In genomic region chr4:138133360-138133759, GRCm38 (mm10) we compare ENCODE assay signal across 20 mouse cellular contexts.
DNase-seq lines count a peak whose midpoint lies in the region; ATAC-seq and TF ChIP-seq lines count a peak whose summit lies in the region.
"Had no signal": no experiment of that assay in that cellular context is flagged by ENCODE, and none has a peak within 500 bp of the region (broad histone marks: within the 10 kb centered on the region; RNA-seq: fewer than 3 reads in every experiment).

No protein-coding gene starts in this region.

- H3K27ac ChIP-seq in lung, postnatal 0 days (ENCODE audit: low read length) = no peak overlapping the region
- H3K27ac ChIP-seq: embryonic facial prominence, embryonic 10.5 days; forebrain, embryonic 15.5 days; heart, adult 2 months; heart, embryonic 15.5 days; hindbrain, embryonic 15.5 days had no signal

- H3K36me3 ChIP-seq in lung, postnatal 0 days (ENCODE audit: insufficient read depth, low read length) = peaks cover 8% of the 10 kb centered on the region; the same call in 1 of the 2 replicates
- H3K36me3 ChIP-seq: hindbrain, embryonic 15.5 days had no signal

- H3K4me1 ChIP-seq in lung, postnatal 0 days (ENCODE audit: insufficient read depth, low read depth, low read length) = no peaks in the 10 kb centered on the region
- H3K4me1 ChIP-seq: embryonic facial prominence, embryonic 10.5 days had no signal

- H3K4me3 ChIP-seq in lung, postnatal 0 days (ENCODE audit: low read depth, low read length) = no peak overlapping the region
- H3K4me3 ChIP-seq: embryonic facial prominence, embryonic 10.5 days; forebrain, embryonic 15.5 days; heart, adult 2 months; heart, embryonic 15.5 days; hindbrain, embryonic 15.5 days had no signal

- H3K9ac ChIP-seq in lung, postnatal 0 days (replicated peaks; ENCODE audit: low read depth) = no peak overlapping the region
- H3K9ac ChIP-seq: forebrain, embryonic 15.5 days; heart, embryonic 15.5 days; hindbrain, embryonic 15.5 days had no signal

- WGBS in lung, postnatal 0 days = 77% methylated on average over 9 of the region's 9 CpGs

- DNase-seq in lung, postnatal 0 days (ENCODE audit: low spot score) = peak; percentile 29
- no peak for DNase-seq in lung, postnatal 25 days (ENCODE audit: low spot score)
- peak; percentile 28 for DNase-seq in brain, adult 2 months (ENCODE audit: low read depth, low spot score)
- no peak for DNase-seq in cerebellum, adult 18-20 months
- DNase-seq: adrenal gland, postnatal 10 days; cerebellum, adult 11 months; cerebellum, adult 9-10 months; cerebellum, postnatal 25 days; gastrocnemius, postnatal 10 days; heart, adult 2 months; heart, postnatal 14 days had no signal

- H3K4me2 ChIP-seq in lung, postnatal 0 days (replicated peaks; ENCODE audit: low read depth, low read length) = no peak overlapping the region
- H3K4me2 ChIP-seq: forebrain, embryonic 15.5 days; heart, embryonic 11.5 days; heart, embryonic 15.5 days; hindbrain, embryonic 15.5 days had no signal

- no peak for TF ChIP-seq EP300 in lung, postnatal 0 days (IDR thresholded peaks at IDR 0.05)

- H3K9me3 ChIP-seq in lung, postnatal 0 days (ENCODE audit: low read length) = no peaks in the 10 kb centered on the region
- H3K9me3 ChIP-seq: embryonic facial prominence, embryonic 10.5 days; forebrain, embryonic 15.5 days; heart, embryonic 15.5 days; hindbrain, embryonic 15.5 days had no signal

- no peaks in the 10 kb centered on the region for H3K27me3 ChIP-seq in lung, postnatal 0 days (replicated peaks; ENCODE audit: insufficient read depth, low read length)
- H3K27me3 ChIP-seq: forebrain, embryonic 15.5 days; heart, embryonic 15.5 days; hindbrain, embryonic 15.5 days had no signal

- ATAC-seq in lung, postnatal 0 days = 0 out of 2 replicates have a peak, but pooled peaks have one; percentile 37
- ATAC-seq in megakaryocyte, adult 5-6 weeks (ENCODE audit: poor library complexity, severe bottlenecking) = peak; percentile 89
- no peak for ATAC-seq in cerebellum, adult (ENCODE audit: insufficient number of reproducible peaks, low FRiP score, low TSS enrichment)
- ATAC-seq in activated CD4-positive, CD25-positive, alpha-beta regulatory T cell, adult 4 months = no peak
- ATAC-seq: forebrain, embryonic 15.5 days; intestine, postnatal 0 days had no signal

- no peak for TF ChIP-seq CTCF in lung, postnatal 0 days (IDR thresholded peaks at IDR 0.05)

Comparison
In these comparisons a context has a peak if more than half of its experiments do, and no peak if none do; other contexts are left out.
1. DNase-seq: peak in lung, postnatal 0 days (single experiment) and brain, adult 2 months (single experiment); none in lung, postnatal 25 days (single experiment) and cerebellum, adult 18-20 months (0 of 2).
2. ATAC-seq: peak in lung, postnatal 0 days (single experiment) and megakaryocyte, adult 5-6 weeks (single experiment); none in cerebellum, adult (single experiment) and activated CD4-positive, CD25-positive, alpha-beta regulatory T cell, adult 4 months (single experiment).